Mouse (Mus musculus): Measurements from ENCODE around the gene Elof1.

GRCm38 (mm10) chr9:22069881-22070553 is 47.0 kb downstream of the Elof1 start:
- TF ChIP-seq POLR2A (IDR thresholded peaks at IDR 0.05; ENCODE audit: borderline replicate concordance, control insufficient read depth, low read depth, low read length) (no peak), CTCF (IDR thresholded peaks at IDR 0.05; ENCODE audit: control insufficient read depth, insufficient read depth, low read length) (no peak)

All from bone marrow, adult 2 months (tissue).